Mouse (Mus musculus): ENCODE data around the gene Il10rb. TPM values are rescaled to one million over a fixed set of nuclear protein-coding genes. Genes with fewer than 3 reads are reported as not detected.

The Il10rb gene
- total RNA-seq, 1 experiment from 2014 or later = 102 TPM

GRCm38 (mm10) chr16:91463400-91463799 lies 57.4 kb downstream of the Il10rb start:
- no peak for ATAC-seq (replicated peaks; ENCODE audit: insufficient number of reproducible peaks, low FRiP score, low TSS enrichment, poor library complexity, severe bottlenecking)

- no peak for ATAC-seq (replicated peaks; ENCODE audit: insufficient number of reproducible peaks, low FRiP score, low TSS enrichment, poor library complexity, severe bottlenecking)
Observed at GRCm38 (mm10) chr16:91463836-91464400, 58.0 kb downstream of the Il10rb start.

- ATAC-seq (replicated peaks; ENCODE audit: insufficient number of reproducible peaks, low FRiP score, low TSS enrichment, poor library complexity, severe bottlenecking) = peak; percentile 84
Observed at GRCm38 (mm10) chr16:91464594-91465504, 58.9 kb downstream of the Il10rb start.

GRCm38 (mm10) chr16:91465505-91466240 lies 59.7 kb downstream of the Il10rb start:
- ATAC-seq (replicated peaks; ENCODE audit: insufficient number of reproducible peaks, low FRiP score, low TSS enrichment, poor library complexity, severe bottlenecking) = no peak

- no peak for ATAC-seq (replicated peaks; ENCODE audit: insufficient number of reproducible peaks, low FRiP score, low TSS enrichment, poor library complexity, severe bottlenecking)
Observed at GRCm38 (mm10) chr16:91466566-91466965, 60.6 kb downstream of the Il10rb start.

- no peak for ATAC-seq (replicated peaks; ENCODE audit: insufficient number of reproducible peaks, low FRiP score, low TSS enrichment, poor library complexity, severe bottlenecking)
Observed at GRCm38 (mm10) chr16:91470470-91470869, 64.5 kb downstream of the Il10rb start.

GRCm38 (mm10) chr16:91471481-91471880 lies 65.5 kb downstream of the Il10rb start:
- no peak for ATAC-seq (replicated peaks; ENCODE audit: insufficient number of reproducible peaks, low FRiP score, low TSS enrichment, poor library complexity, severe bottlenecking)

Other genes starting within 250 kb of the Il10rb start
- gene Olig2, start 180.7 kb upstream of the Il10rb start, total RNA-seq (2017) = not detected in 3 replicates
- not detected in 3 replicates for gene Olig1, start 136.4 kb upstream of the Il10rb start, total RNA-seq (2017)
- 188 to 243 TPM (median 214 TPM) in 3 replicates for gene Ifnar2, start 33.4 kb upstream of the Il10rb start, total RNA-seq (2017)
- not detected in 3 replicates for gene Gm21970, start 14.4 kb upstream of the Il10rb start, total RNA-seq (2017)
- gene Ifnar1, start 79.1 kb downstream of the Il10rb start, total RNA-seq (2017) = 91.0 to 131 TPM (median 108 TPM) in 3 replicates
- gene Ifngr2, start 140.9 kb downstream of the Il10rb start, total RNA-seq (2017) = 28.8 to 49.4 TPM (median 38.9 TPM) in 3 replicates
- gene Tmem50b, start 191.6 kb downstream of the Il10rb start, total RNA-seq (2017) = 44.6 to 80.4 TPM (median 63.0 TPM) in 3 replicates
- gene Dnajc28, start 212.9 kb downstream of the Il10rb start, total RNA-seq (2017) = 1.1 to 3.1 TPM (median 1.6 TPM) in 3 replicates
- 45.6 to 47.6 TPM (median 47.0 TPM) in 3 replicates for gene Gart, start 240.8 kb downstream of the Il10rb start, total RNA-seq (2017)
- 374 to 473 TPM (median 406 TPM) in 3 replicates for gene Son, start 241.3 kb downstream of the Il10rb start, total RNA-seq (2017)